Mouse (Mus musculus) cerebellum, adult (tissue): ENCODE measurements around the gene Wdr89.

ENCODE experiments used
- ATAC-seq: cut with Nextera tagmentation; 2 replicates; pipeline ENCODE4 v1.9.2; 2017; ENCODE audit warnings: mild to moderate bottlenecking, moderate library complexity, mixed read lengths; ENCODE audit not compliant: insufficient number of reproducible peaks, low FRiP score, low TSS enrichment

The Wdr89 gene

DNA sequence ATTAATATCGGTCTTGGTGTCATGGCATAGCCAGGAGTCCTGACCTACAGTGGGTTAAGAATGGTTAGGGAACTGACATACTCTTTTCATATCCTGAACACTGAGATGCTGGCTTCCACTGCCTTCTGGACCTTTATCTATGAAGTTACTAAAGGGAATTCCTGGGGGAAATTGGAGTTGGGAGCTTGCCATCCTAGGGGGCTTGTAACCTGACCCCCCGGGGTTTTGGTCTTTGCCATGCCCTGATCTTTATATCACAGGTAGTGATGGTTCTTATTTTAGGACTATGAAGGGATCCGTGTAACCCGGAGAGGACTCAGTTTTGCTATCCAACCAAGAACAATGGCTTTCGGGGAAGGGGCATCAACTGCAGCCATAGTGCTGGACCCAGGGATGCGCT lies 1.3 kb upstream of the Wdr89 start:
- no peak for ATAC-seq

DNA sequence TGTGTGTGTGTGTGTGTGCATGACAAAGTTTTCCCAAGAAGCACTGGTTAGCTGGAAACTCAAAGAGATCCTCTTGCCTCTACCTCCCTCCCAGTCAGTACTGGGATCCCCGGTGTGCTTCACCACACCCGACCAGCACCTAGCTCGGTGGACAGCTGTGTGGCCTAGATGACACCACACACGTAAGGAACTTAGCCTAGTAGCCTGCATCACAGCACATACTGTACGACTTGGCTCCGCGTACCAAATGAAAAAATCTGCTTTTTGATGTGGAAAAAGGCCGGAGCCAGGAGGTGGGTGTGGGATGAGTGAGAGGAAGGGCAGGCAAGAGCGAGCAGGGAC lies 450 bp downstream of the Wdr89 start:
- ATAC-seq: no peak; the same call in 1 of the 2 replicates

DNA sequence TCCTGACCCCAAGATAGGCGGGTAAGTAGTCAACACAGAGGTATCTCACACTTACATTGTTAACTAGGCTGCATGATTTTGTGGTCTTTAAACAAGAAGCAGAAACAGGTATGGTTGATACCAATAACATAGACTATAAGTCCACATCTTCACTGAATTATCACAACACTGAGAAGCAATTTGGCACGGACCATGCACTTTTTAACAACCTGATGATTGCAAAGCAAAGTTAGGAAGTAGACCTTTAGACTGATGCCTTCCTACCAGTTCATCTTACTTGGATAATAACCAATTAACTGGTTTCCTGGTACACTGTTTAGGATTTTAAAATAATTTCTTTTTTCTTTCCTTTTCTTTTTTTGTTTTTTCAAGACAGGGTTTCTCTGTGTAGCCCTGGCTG lies 1.1 kb downstream of the Wdr89 start:
- ATAC-seq: no peak

DNA sequence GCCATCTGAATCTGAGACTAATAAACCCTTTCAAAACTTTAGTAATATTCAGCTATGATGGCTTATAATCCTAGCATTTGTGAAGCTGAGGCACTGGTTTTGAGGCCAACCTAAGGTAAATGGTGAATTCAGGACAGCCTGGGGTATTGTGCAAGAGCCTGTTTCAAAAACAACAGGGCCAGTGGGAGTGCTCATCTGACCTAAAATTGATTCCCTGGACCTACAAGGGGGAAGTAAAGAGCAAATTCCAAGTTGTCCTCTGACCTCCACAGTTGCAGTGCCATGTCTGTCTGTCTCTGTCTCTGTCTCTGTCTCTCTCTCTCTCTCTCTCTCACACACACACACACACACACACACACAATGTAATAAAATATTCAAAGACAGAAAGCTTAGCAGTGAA lies 2.4 kb downstream of the Wdr89 start:
- no peak for ATAC-seq

GRCm38 (mm10) chr12:75664516-75664810 lies 4.9 kb downstream of the Wdr89 start:
- no peak for ATAC-seq

GRCm38 (mm10) chr12:75663646-75664515 lies 5.5 kb downstream of the Wdr89 start:
- no peak for ATAC-seq

DNA sequence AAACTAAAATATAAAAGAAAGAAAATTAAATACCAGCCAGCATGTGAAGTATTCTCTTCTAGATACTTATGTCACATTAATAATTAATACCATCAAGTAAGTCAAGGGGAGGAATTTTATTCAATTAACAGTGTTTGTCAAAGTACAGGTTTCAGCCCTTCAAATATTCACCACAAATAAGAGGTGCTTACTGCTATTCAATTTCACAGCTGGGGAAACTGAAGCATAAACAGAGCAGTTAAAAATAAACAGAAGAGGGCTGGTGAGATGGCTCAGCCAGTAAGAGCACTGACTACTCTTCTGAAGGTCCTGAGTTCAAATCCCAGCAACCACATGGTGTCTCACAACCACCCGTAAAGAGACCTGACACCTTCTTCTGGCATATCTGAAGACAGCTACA lies 7.0 kb downstream of the Wdr89 start:
- no peak for ATAC-seq

DNA sequence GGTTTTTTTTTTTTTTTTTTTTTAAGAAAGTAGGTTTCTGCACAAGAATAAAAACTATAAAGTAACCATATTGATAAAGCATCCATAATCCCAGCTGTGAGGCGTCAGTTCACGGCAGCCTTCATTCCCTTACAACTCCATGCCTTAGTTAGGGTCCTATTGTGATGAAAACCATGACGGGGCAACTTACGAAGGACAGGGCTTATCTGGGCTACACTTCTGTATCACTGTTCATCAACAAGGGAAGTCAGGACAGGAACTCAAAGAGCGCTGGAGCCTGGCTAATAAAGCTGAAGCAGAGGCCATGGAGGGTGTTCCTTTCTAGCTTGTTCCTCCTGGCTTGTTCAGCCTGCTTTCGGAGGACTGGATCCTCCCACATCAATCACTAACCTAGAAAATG lies 10.9 kb downstream of the Wdr89 start:
- no peak for ATAC-seq

DNA sequence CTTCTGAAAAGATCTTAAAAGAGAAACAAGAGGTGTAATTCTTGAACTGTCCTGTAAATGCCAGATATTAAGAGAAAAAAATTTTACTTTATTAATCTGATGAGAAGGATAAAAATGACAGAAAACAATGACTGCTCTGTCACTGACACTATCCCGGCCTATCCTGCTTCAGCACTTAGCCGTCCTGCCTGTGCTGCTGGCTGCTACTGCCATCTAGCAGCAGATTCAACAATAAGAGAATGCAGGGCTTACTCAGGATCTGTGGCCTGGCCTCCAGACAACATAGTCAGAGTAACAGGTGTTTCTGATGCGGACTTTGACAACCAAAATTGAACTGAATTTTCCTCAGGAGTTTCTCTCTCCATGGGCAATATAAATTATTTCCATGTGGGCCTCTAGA lies 12.8 kb downstream of the Wdr89 start:
- ATAC-seq: 0 out of 2 replicates have a peak, but pooled peaks have one; percentile 61

GRCm38 (mm10) chr12:75654247-75654801 lies 15.0 kb downstream of the Wdr89 start:
- no peak for ATAC-seq

DNA sequence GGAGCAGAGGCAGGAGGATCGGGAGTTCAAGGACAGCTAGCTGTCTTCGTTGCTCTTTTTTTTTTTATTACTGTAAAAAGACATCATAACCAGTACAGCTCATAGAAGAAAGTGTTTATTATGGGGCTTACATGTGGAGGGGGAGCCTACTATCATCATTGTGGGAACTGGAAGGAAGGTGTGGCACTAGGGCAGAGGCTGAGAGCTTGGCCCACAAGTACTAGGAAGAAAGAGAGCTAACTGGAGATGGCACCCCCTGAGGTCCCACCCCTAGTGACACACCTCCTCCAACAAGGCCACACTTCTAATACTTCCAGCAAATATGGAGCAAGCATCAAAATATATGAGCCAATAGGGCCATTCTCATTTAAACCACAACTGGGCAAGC lies 19.6 kb downstream of the Wdr89 start:
- ATAC-seq: no peak

DNA sequence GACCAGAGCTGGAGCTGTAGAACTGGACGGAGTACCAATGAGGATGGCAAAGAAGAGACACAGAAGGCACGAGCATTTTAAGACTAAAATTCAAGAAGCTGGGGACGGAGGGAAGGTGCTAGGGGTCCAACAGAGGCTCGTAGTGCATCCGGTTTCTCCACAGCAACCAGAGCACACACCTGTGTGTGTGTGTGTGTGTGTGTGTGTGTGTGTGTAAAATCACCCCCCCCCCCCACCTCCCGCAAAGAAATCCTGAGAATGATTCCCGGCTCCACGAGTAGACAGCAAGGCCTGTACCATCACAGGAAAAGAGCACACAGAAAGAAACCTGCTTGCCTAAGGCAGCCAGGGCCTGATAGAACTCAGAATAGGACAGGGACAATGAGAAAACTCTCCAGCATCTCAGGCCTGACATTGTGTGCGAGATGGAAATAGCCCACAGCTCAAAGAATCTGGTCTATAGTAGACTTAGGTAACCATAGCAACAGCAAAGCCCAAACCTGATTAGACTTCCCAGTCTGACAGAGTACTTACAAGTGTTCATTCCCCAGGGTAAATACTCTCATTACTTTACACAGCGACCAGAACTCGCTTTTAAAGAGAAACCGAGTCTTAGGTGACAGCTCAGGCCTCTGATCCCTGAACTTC lies 20.2 kb downstream of the Wdr89 start:
- ATAC-seq: no peak

GRCm38 (mm10) chr12:75648281-75648680 lies 21.1 kb downstream of the Wdr89 start:
- no peak for ATAC-seq

GRCm38 (mm10) chr12:75647663-75648062 lies 21.7 kb downstream of the Wdr89 start:
- no peak for ATAC-seq

DNA sequence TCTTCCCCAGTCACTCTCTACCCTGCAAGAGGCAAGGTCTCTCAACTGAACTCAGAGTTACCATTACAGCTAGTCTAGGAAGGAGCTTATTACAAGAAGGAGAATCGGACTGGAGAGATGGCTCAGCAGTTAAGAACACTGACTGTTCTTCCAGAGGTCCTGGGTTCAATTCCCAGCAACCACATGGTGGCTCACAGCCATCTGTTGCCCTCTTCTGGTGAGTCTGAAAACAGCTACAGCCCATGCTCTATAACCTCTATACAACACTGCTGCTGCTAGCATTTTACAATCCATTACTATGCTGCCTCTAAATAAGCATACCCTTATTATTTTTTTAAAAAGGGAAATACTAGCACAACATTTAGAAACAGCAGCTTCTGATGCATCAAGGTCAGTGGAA lies 23.6 kb downstream of the Wdr89 start:
- ATAC-seq: no peak

DNA sequence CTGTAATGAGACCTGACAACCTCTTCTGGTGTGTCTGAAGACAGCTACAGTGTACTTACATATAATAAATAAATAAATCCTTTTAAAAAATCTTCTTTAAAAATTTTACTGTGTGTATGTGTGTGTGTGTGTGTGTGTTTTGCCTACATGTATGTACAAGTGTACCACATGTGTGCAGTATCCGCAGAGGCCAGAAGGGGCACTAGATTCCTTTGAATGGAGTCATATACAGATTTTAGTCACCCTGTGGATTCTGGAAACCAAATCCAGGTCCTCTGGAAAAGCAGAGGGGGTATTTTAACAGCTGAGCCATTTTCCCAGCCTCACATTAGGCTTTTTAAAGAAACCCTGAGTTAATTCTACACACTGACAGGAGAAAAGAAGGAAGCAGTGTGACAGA lies 27.6 kb downstream of the Wdr89 start:
- ATAC-seq: no peak

- ATAC-seq: no peak
Measured at GRCm38 (mm10) chr12:75638345-75638744, 31.0 kb downstream of the Wdr89 start.

DNA sequence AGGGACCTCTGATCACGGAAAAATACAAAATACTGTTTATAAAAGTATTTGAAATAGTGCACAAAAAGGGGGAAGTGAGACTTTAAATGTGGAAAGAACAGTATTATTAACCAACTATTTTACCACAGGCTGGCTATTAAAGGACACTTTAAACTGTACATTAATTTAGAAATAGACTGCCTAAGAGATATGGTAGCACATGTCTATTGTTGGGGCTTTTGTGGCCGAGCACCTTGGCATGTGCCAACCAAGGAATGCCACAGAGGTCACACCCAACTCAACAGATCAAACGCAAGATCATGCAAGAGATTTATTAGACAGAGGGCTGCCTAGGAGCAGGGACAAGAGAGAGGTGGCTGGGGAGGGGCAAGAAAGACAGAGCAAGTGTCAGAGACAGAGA lies 32.2 kb downstream of the Wdr89 start:
- no peak for ATAC-seq

DNA sequence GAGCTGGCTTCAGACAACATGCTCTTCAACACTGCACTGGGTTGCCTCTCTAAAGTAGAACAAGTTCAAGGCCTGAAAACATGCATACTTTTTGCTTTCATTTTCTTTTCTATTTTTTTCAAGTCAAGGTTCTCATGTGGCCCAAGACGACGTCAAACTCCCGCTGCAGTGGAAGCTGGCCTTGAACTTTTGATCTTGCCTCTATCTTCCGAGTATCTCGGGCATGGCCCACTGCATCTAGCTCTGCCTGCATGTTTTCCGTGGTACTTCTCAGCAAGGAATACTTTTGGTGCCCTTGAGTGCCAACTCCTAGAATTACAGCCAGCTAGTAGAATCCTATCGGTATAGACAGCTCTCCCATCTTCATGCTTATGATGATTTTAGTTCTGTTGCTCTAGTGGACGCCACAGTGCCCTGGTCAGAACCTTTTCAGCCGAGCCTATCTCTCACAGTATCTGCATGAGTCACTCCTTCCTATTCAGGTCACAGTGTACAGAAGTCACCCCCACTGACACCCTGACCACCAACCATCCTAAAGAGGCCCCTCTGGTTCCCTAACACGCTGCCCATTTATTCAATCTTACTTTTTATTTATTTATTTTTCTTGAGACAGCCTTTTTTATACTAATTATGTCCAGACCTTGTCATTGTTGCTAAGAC lies 33.4 kb downstream of the Wdr89 start:
- no peak for ATAC-seq

DNA sequence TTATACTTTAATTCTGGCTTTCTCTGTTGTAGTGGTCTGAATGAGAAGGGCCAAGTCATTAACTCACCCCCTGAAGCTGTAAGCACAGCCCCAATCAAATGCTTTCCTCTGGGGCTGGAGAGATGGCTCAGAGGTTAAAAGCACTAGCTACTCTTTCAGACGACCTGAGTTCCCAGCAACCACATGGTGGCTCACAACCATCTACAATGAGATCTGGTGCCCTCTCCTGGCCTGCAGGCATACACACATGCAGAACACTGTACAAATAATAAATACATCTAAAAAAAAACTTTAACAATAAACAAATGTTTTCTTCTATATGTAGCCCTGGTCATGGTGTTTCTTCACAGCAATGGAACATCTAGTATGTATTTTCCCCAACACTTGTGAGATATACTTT lies 39.7 kb downstream of the Wdr89 start:
- ATAC-seq: no peak

GRCm38 (mm10) chr12:75623292-75623691 lies 46.0 kb downstream of the Wdr89 start:
- ATAC-seq: no peak
